In genomic region chr4:59567576-59568260, GRCm38 (mm10) we compare ENCODE assay signal across 22 mouse cellular contexts. TPM values are rescaled to one million over a fixed set of nuclear protein-coding genes. Genes with fewer than 3 reads are reported as not detected.
DNase-seq lines count a peak whose midpoint lies in the region; ATAC-seq lines count a peak whose summit lies in the region.
"Had no signal": no experiment of that assay in that cellular context is flagged by ENCODE, and none has a peak within 500 bp of the region (broad histone marks: within the 10 kb centered on the region; RNA-seq: fewer than 3 reads in every experiment).

No protein-coding gene starts in this region.

- H3K4me3 ChIP-seq in liver, embryonic 13.5 days (replicated peaks), result no peak overlapping the region
- H3K4me3 ChIP-seq: embryonic facial prominence, embryonic 15.5 days; erythroblast, embryonic 14.5 days; forebrain, embryonic 10.5 days; gastrocnemius, adult 2 months; heart, embryonic 12.5 days; hindbrain, embryonic 15.5 days had no signal

- no peaks in the 10 kb centered on the region for H3K27me3 ChIP-seq in liver, embryonic 13.5 days
- H3K27me3 ChIP-seq: embryonic facial prominence, embryonic 15.5 days; heart, embryonic 12.5 days; hindbrain, embryonic 15.5 days had no signal

- no peaks in the 10 kb centered on the region for H3K36me3 ChIP-seq in liver, embryonic 13.5 days
- H3K36me3 ChIP-seq: embryonic facial prominence, embryonic 15.5 days; forebrain, embryonic 10.5 days; heart, embryonic 12.5 days; hindbrain, embryonic 15.5 days had no signal

- ATAC-seq in liver, embryonic 13.5 days (ENCODE audit: low read depth), result no peak
- ATAC-seq in granulocyte monocyte progenitor cell, adult 5-6 weeks (replicated peaks; ENCODE audit: poor library complexity, severe bottlenecking), result peak; percentile 23
- ATAC-seq in megakaryocyte progenitor cell, adult 5-6 weeks (replicated peaks; ENCODE audit: poor library complexity), result 0 out of 2 replicates have a peak, but pooled peaks have one; percentile 3
- ATAC-seq: forebrain, embryonic 14.5 days had no signal

- 0 out of 2 replicates have a peak overlapping the region, but pooled peaks have one; percentile 25 for H3K27ac ChIP-seq in liver, embryonic 13.5 days
- H3K27ac ChIP-seq: embryonic facial prominence, embryonic 15.5 days; forebrain, embryonic 10.5 days; gastrocnemius, adult 2 months; hindbrain, embryonic 15.5 days had no signal

- peaks cover 33% of the 10 kb centered on the region for H3K4me1 ChIP-seq in liver, embryonic 13.5 days (replicated peaks)
- H3K4me1 ChIP-seq: embryonic facial prominence, embryonic 15.5 days; forebrain, embryonic 10.5 days; heart, embryonic 12.5 days; hindbrain, embryonic 15.5 days had no signal

- no peak overlapping the region for H3K4me2 ChIP-seq in liver, embryonic 13.5 days
- H3K4me2 ChIP-seq: embryonic facial prominence, embryonic 15.5 days; heart, embryonic 12.5 days; hindbrain, embryonic 15.5 days had no signal

- peak; percentile 35 for DNase-seq in adrenal gland, postnatal 14 days
- no peak for DNase-seq in adrenal gland, adult 8-10 months
- DNase-seq in liver, embryonic 13.5 days, result no peak
- no peak for DNase-seq in liver
- no peak for DNase-seq in thymus, adult 18-20 months
- DNase-seq in right cerebral cortex, postnatal 14 days, result no peak
- DNase-seq: cerebellum, adult 11 months; cerebellum, adult 8-10 months; cerebellum, postnatal 14 days; embryo, embryonic 11 days; gastrocnemius, adult 2 months; gastrocnemius, postnatal 25 days; heart, adult 18-20 months; heart, postnatal 36 days had no signal

- 57% methylated on average over 6 of the region's 6 CpGs for WGBS in liver, embryonic 13.5 days (ENCODE audit: insufficient replicate concordance)

- 0 out of 2 replicates have a peak, but pooled peaks cover 4% of the 10 kb centered on the region for H3K9me3 ChIP-seq in liver, embryonic 13.5 days (replicated peaks)
- H3K9me3 ChIP-seq: embryonic facial prominence, embryonic 15.5 days; forebrain, embryonic 10.5 days; hindbrain, embryonic 15.5 days had no signal

- H3K9ac ChIP-seq in liver, embryonic 13.5 days, result no peak overlapping the region
- H3K9ac ChIP-seq: embryonic facial prominence, embryonic 15.5 days; heart, embryonic 12.5 days; hindbrain, embryonic 15.5 days had no signal

RNA-seq across cellular contexts. Expression of gene Hsdl2, which starts 13.6 kb away (rescaled TPM):
- 135 and 145 TPM in 2 replicates for total RNA-seq in adrenal gland, postnatal 14 days (2021)
- 10 to 100 TPM; 63.8 to 85.7 (median 71.5) TPM for total RNA-seq in adrenal gland, adult 8-10 months (2022)
- 18.2 and 23.8 TPM in 2 replicates for polyA plus RNA-seq in liver, embryonic 13.5 days (2015; fragmentation: Nextera tagmentation; extraction: Ambion mirVana)
- total RNA-seq in granulocyte monocyte progenitor cell, adult 5-6 weeks (2014; fragmentation: Nextera tagmentation), result 25.8 and 36.0 TPM in 2 replicates
- total RNA-seq in granulocyte monocyte progenitor cell, adult 5-6 weeks (2017), result 58.1 and 61.4 TPM in 2 replicates
- total RNA-seq in megakaryocyte progenitor cell, adult 5-6 weeks (2015), result 53.7 and 59.9 TPM in 2 replicates
- 59.6 and 61.6 TPM in 2 replicates for total RNA-seq in megakaryocyte progenitor cell, adult 5-6 weeks (2017)

RNA-seq across cellular contexts. Expression of gene Ptbp3, which starts 18.6 kb away (rescaled TPM):
- 121 and 137 TPM in 2 replicates for total RNA-seq in adrenal gland, postnatal 14 days (2021)
- 100 to 1,000 TPM in 3 of 4 experiments, 10 to 100 TPM in 1; 89.8 to 110 (median 102) TPM for total RNA-seq in adrenal gland, adult 8-10 months (2022)
- polyA plus RNA-seq in liver, embryonic 13.5 days (2015; fragmentation: Nextera tagmentation; extraction: Ambion mirVana), result 44.2 and 60.6 TPM in 2 replicates
- total RNA-seq in granulocyte monocyte progenitor cell, adult 5-6 weeks (2014; fragmentation: Nextera tagmentation), result 275 and 288 TPM in 2 replicates
- total RNA-seq in granulocyte monocyte progenitor cell, adult 5-6 weeks (2017), result 260 and 270 TPM in 2 replicates
- total RNA-seq in megakaryocyte progenitor cell, adult 5-6 weeks (2015), result 275 and 331 TPM in 2 replicates
- 231 and 237 TPM in 2 replicates for total RNA-seq in megakaryocyte progenitor cell, adult 5-6 weeks (2017)

RNA-seq across cellular contexts. Expression of gene E130308A19Rik, which starts 58.3 kb away (rescaled TPM):
- total RNA-seq in adrenal gland, postnatal 14 days (2021), result 17.2 and 18.0 TPM in 2 replicates
- 10 to 100 TPM; 15.8 to 21.1 (median 18.8) TPM for total RNA-seq in adrenal gland, adult 8-10 months (2022)
- polyA plus RNA-seq in liver, embryonic 13.5 days (2015; fragmentation: Nextera tagmentation; extraction: Ambion mirVana), result 8.1 and 9.5 TPM in 2 replicates
- total RNA-seq in granulocyte monocyte progenitor cell, adult 5-6 weeks (2014; fragmentation: Nextera tagmentation), result 6.6 and 10.5 TPM in 2 replicates
- total RNA-seq in granulocyte monocyte progenitor cell, adult 5-6 weeks (2017), result 2.2 and 6.1 TPM in 2 replicates
- 8.1 and 9.2 TPM in 2 replicates for total RNA-seq in megakaryocyte progenitor cell, adult 5-6 weeks (2015)
- 4.2 and 6.8 TPM in 2 replicates for total RNA-seq in megakaryocyte progenitor cell, adult 5-6 weeks (2017)
